ENCODE assay signal across 8 mouse cellular contexts in genomic region chr11:79660361-79661205, GRCm38 (mm10).
A peak's percentile ranks its signal among the peaks of the same experiment; 100 is the strongest.
DNase-seq lines count a peak whose midpoint lies in the region; ATAC-seq and TF ChIP-seq lines count a peak whose summit lies in the region.

No protein-coding gene starts in this region.

- under 1% methylated on average over 69 of the region's 69 CpGs for WGBS in forebrain, embryonic 16.5 days
- under 1% methylated on average over 63 of the region's 69 CpGs for WGBS in hindbrain, embryonic 16.5 days

- intact Hi-C loops in left cerebral cortex, adult 2 months (cut with DNase I), result no loop called here

- no peak for TF ChIP-seq CTCF in left cerebral cortex, adult 2 months (IDR thresholded peaks at IDR 0.05)

- H3K4me3 ChIP-seq in forebrain, embryonic 16.5 days (replicated peaks; ENCODE audit: low read length), result peak overlapping the region; percentile 61
- peak overlapping the region; percentile 60 for H3K4me3 ChIP-seq in hindbrain, embryonic 16.5 days (ENCODE audit: low read length)
- peak overlapping the region; percentile 53 for H3K4me3 ChIP-seq in left cerebral cortex, adult 2 months

- H3K9ac ChIP-seq in forebrain, embryonic 16.5 days (replicated peaks; ENCODE audit: low read depth, low read length), result peak overlapping the region; percentile 74
- peak overlapping the region; percentile 71 for H3K9ac ChIP-seq in hindbrain, embryonic 16.5 days (ENCODE audit: low read depth, low read length)

- peaks cover 13% of the 10 kb centered on the region for H3K4me1 ChIP-seq in forebrain, embryonic 16.5 days (replicated peaks; ENCODE audit: control insufficient read depth, insufficient read depth, low read length)
- peaks cover 19% of the 10 kb centered on the region for H3K4me1 ChIP-seq in hindbrain, embryonic 16.5 days (ENCODE audit: control insufficient read depth, insufficient read depth, low read depth, low read length)

- peak; percentile 94 for DNase-seq in R1 (ENCODE audit: low read depth, low spot score)
- peak; percentile 83 for DNase-seq in cerebellum, adult 11 months
- peak; percentile 68 to 83 for DNase-seq in left cerebral cortex, adult 2 months (ENCODE audit: extremely low spot score in 1 of 2, low spot score in 2 of 2)
- peak; percentile 85 for DNase-seq in right cerebral cortex, adult 18-20 months
- DNase-seq in urinary bladder, adult 2 months (ENCODE audit: low spot score), result peak; percentile 59

- H3K27ac ChIP-seq in forebrain, embryonic 16.5 days (ENCODE audit: low read length), result no peak overlapping the region
- 0 out of 2 replicates have a peak overlapping the region, but pooled peaks have one; percentile 37 for H3K27ac ChIP-seq in hindbrain, embryonic 16.5 days (ENCODE audit: low read depth, low read length)
- H3K27ac ChIP-seq in left cerebral cortex, adult 2 months, result peak overlapping the region; percentile 85

- no peaks in the 10 kb centered on the region for H3K36me3 ChIP-seq in forebrain, embryonic 16.5 days (ENCODE audit: control insufficient read depth, insufficient read depth)
- H3K36me3 ChIP-seq in hindbrain, embryonic 16.5 days (ENCODE audit: control insufficient read depth, insufficient read depth, low read length), result no peaks in the 10 kb centered on the region

- H3K9me3 ChIP-seq in forebrain, embryonic 16.5 days (ENCODE audit: control insufficient read depth, low read length), result no peaks in the 10 kb centered on the region
- no peaks in the 10 kb centered on the region for H3K9me3 ChIP-seq in hindbrain, embryonic 16.5 days (ENCODE audit: control insufficient read depth, low read length)

- H3K4me2 ChIP-seq in forebrain, embryonic 16.5 days (ENCODE audit: low read length), result peak overlapping the region; percentile 98
- peak overlapping the region; percentile 93 for H3K4me2 ChIP-seq in hindbrain, embryonic 16.5 days (ENCODE audit: low read length)

- peak; percentile 82 for ATAC-seq in forebrain, embryonic 16.5 days
- ATAC-seq in hindbrain, embryonic 16.5 days, result peak; percentile 88
- ATAC-seq in megakaryocyte, adult 5-6 weeks (ENCODE audit: poor library complexity, severe bottlenecking), result peak; percentile 78

- no peaks in the 10 kb centered on the region for H3K27me3 ChIP-seq in forebrain, embryonic 16.5 days (replicated peaks; ENCODE audit: control insufficient read depth, insufficient read depth, low read length)
- no peaks in the 10 kb centered on the region for H3K27me3 ChIP-seq in hindbrain, embryonic 16.5 days (replicated peaks; ENCODE audit: control insufficient read depth, insufficient read depth, low read length)
